Mouse (Mus musculus): Measurements from ENCODE around the gene Uox. TPM values are rescaled to one million over a fixed set of nuclear protein-coding genes. Genes with fewer than 3 reads are reported as not detected.
A peak's percentile ranks its signal among the peaks of the same experiment; 100 is the strongest.

Uox gene
- total and polyA plus RNA-seq, 2 experiments from 2014 or later: 0.16 to 0.20 TPM

- WGBS: 10% methylated on average over 1 of the region's 1 CpGs
- H3K4me3 ChIP-seq (ENCODE audit: low read length): no peak overlapping the region
- peak; percentile 88 for ATAC-seq
- no peak overlapping the region for H3K4me2 ChIP-seq (ENCODE audit: low read depth, low read length)
- H3K27me3 ChIP-seq (ENCODE audit: insufficient read depth, low read length): no peaks in the 10 kb centered on the region
- peak; percentile 69 for DNase-seq (ENCODE audit: low spot score)
- no peak overlapping the region for H3K9ac ChIP-seq (replicated peaks; ENCODE audit: low read length)
- no peak for TF ChIP-seq CTCF (IDR thresholded peaks at IDR 0.05; ENCODE audit: low read depth)
- no peaks in the 10 kb centered on the region for H3K36me3 ChIP-seq (ENCODE audit: insufficient read depth, low read length)
- H3K27ac ChIP-seq: peak overlapping the region; percentile 58; the same call in 1 of the 2 replicates
- H3K9me3 ChIP-seq (ENCODE audit: low read length): no peaks in the 10 kb centered on the region
- H3K4me1 ChIP-seq (ENCODE audit: insufficient read depth, low read length): peaks cover 7% of the 10 kb centered on the region
These were observed 37.1 kb downstream of the Uox start for GRCm38 (mm10) chr3:146607368-146607767.

- no peaks in the 10 kb centered on the region for H3K27me3 ChIP-seq (ENCODE audit: insufficient read depth, low read length)
- DNase-seq (ENCODE audit: low spot score): no peak
- no peak for TF ChIP-seq CTCF (IDR thresholded peaks at IDR 0.05; ENCODE audit: low read depth)
These were observed 40.1 kb downstream of the Uox start for GRCm38 (mm10) chr3:146610322-146610721.

GRCm38 (mm10) chr3:146611261-146611660 lies 41.0 kb downstream of the Uox start:
- no peak overlapping the region for H3K9ac ChIP-seq (replicated peaks; ENCODE audit: low read length)
- peaks cover 7% of the 10 kb centered on the region for H3K4me1 ChIP-seq (ENCODE audit: insufficient read depth, low read length)
- H3K27ac ChIP-seq: no peak overlapping the region
- DNase-seq (ENCODE audit: low spot score) (no peak), ATAC-seq (no peak)
- no peaks in the 10 kb centered on the region for H3K27me3 ChIP-seq (ENCODE audit: insufficient read depth, low read length)
- 67% methylated on average over 4 of the region's 4 CpGs for WGBS
- H3K4me3 ChIP-seq (ENCODE audit: low read length): no peak overlapping the region
- no peak overlapping the region for H3K4me2 ChIP-seq (ENCODE audit: low read depth, low read length)
- H3K9me3 ChIP-seq (ENCODE audit: low read length): no peaks in the 10 kb centered on the region
- no peaks in the 10 kb centered on the region for H3K36me3 ChIP-seq (ENCODE audit: insufficient read depth, low read length)
- no peak for TF ChIP-seq CTCF (IDR thresholded peaks at IDR 0.05; ENCODE audit: low read depth)

More at GRCm38 (mm10) chr3:146610322-146610721, 40.1 kb downstream of the Uox start:
- H3K4me2 ChIP-seq (ENCODE audit: low read depth, low read length): no peak overlapping the region
- H3K9ac ChIP-seq (replicated peaks; ENCODE audit: low read length): no peak overlapping the region
- whole genome bisulfite sequencing: 85% methylated on average over 10 of the region's 10 CpGs
- peaks cover 7% of the 10 kb centered on the region for H3K4me1 ChIP-seq (ENCODE audit: insufficient read depth, low read length)
- no peak overlapping the region for H3K4me3 ChIP-seq (ENCODE audit: low read length)
- no peaks in the 10 kb centered on the region for H3K9me3 ChIP-seq (ENCODE audit: low read length)
- ATAC-seq: no peak
- H3K36me3 ChIP-seq (ENCODE audit: insufficient read depth, low read length): no peaks in the 10 kb centered on the region
- H3K27ac ChIP-seq: no peak overlapping the region

- H3K9ac ChIP-seq (replicated peaks; ENCODE audit: low read length): no peak overlapping the region
- no peaks in the 10 kb centered on the region for H3K36me3 ChIP-seq (ENCODE audit: insufficient read depth, low read length)
- ATAC-seq (no peak), DNase-seq (ENCODE audit: low spot score) (no peak)
- no peak overlapping the region for H3K4me2 ChIP-seq (ENCODE audit: low read depth, low read length)
- peaks cover 7% of the 10 kb centered on the region for H3K4me1 ChIP-seq (ENCODE audit: insufficient read depth, low read length)
- no peak for TF ChIP-seq CTCF (IDR thresholded peaks at IDR 0.05; ENCODE audit: low read depth)
- H3K4me3 ChIP-seq (ENCODE audit: low read length): no peak overlapping the region
- no peaks in the 10 kb centered on the region for H3K9me3 ChIP-seq (ENCODE audit: low read length)
- WGBS: 75% methylated on average over 4 of the region's 4 CpGs
- no peak overlapping the region for H3K27ac ChIP-seq
- no peaks in the 10 kb centered on the region for H3K27me3 ChIP-seq (ENCODE audit: insufficient read depth, low read length)
These were observed 41.6 kb downstream of the Uox start for GRCm38 (mm10) chr3:146611821-146612220.

DNA sequence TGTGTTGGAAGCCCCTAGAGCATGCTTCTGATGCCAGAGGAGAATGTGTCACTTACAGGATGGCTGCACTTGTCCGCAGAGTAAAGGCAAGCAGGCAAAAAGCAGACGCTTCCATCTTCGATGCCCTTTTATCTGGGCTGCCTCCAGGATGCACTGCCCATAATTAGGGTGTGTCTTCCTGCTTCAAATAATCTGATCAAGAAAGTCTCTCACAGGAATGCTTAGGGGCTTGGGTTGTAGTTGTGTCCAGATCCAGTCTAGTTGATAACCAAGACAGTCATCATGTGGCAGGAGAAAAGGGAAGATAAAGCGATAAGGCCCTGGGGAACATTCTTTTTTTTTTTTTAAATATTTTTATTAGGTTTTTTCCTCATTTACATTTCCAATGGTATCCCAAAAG lies 45.3 kb downstream of the Uox start, which contains the start of gene Dnase2b:
Gene Dnase2b (minus strand): TSS at position 101 of the 400 bp plus-strand sequence.
- no peak for ATAC-seq
- no peaks in the 10 kb centered on the region for H3K27me3 ChIP-seq (ENCODE audit: insufficient read depth, low read length)
- DNase-seq (ENCODE audit: low spot score): no peak
- no peak within 1 kb of the TSS for H3K9ac ChIP-seq (replicated peaks; ENCODE audit: low read length)
- H3K4me3 ChIP-seq (ENCODE audit: low read length): no peak within 1 kb of the TSS
- no peaks in the 10 kb centered on the region for H3K36me3 ChIP-seq (ENCODE audit: insufficient read depth, low read length)
- no peak within 1 kb of the TSS for H3K4me2 ChIP-seq (ENCODE audit: low read depth, low read length)
- H3K9me3 ChIP-seq (ENCODE audit: low read length): no peaks in the 10 kb centered on the region
- H3K27ac ChIP-seq: no peak within 1 kb of the TSS
- TF ChIP-seq CTCF (IDR thresholded peaks at IDR 0.05; ENCODE audit: low read depth): no peak
- H3K4me1 ChIP-seq (ENCODE audit: insufficient read depth, low read length): no peaks in the 10 kb centered on the region
- 96% methylated on average over 4 of the region's 4 CpGs for WGBS

GRCm38 (mm10) chr3:146616533-146617283 lies 46.5 kb downstream of the Uox start:
- no peak for TF ChIP-seq CTCF (IDR thresholded peaks at IDR 0.05; ENCODE audit: low read depth)
- Histone ChIP-seq H3K4me1 (ENCODE audit: insufficient read depth, low read length) (0 out of 2 replicates have a peak, but pooled peaks cover 2% of the 10 kb centered on the region), H3K4me2 (ENCODE audit: low read depth, low read length) (no peak overlapping the region), H3K27ac (no peak overlapping the region), H3K9me3 (ENCODE audit: low read length) (no peaks in the 10 kb centered on the region), H3K27me3 (ENCODE audit: insufficient read depth, low read length) (no peaks in the 10 kb centered on the region), H3K36me3 (ENCODE audit: insufficient read depth, low read length) (no peaks in the 10 kb centered on the region), H3K9ac (replicated peaks; ENCODE audit: low read length) (no peak overlapping the region), H3K4me3 (ENCODE audit: low read length) (no peak overlapping the region)
- ATAC-seq (no peak), DNase-seq (ENCODE audit: low spot score) (no peak)
- 78% methylated on average over 5 of the region's 5 CpGs for WGBS

DNA sequence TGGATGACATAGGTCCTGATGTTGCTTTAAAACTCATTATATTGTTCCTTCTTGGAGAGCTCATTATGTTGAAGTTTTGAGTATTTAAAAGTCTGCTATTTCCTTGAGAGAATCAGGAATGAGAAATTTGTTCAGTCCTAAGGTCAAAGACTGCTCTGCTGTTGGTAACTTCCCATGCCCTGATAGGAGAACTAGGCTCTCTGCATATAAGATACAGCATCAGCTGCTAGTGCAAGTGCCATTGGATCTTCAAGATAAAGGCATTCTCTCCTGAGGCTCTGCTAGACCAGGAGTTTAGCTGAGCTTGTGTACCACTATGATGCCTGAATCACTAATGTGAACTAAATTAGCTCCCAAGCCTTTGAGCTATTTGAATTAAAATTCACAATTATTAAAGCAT lies 47.7 kb downstream of the Uox start:
- H3K9ac ChIP-seq (replicated peaks; ENCODE audit: low read length): no peak overlapping the region
- H3K4me1 ChIP-seq (ENCODE audit: insufficient read depth, low read length): 0 out of 2 replicates have a peak, but pooled peaks cover 2% of the 10 kb centered on the region
- no peaks in the 10 kb centered on the region for H3K9me3 ChIP-seq (ENCODE audit: low read length)
- ATAC-seq (no peak), DNase-seq (ENCODE audit: low spot score) (no peak)
- no peak overlapping the region for H3K4me3 ChIP-seq (ENCODE audit: low read length)
- no peak overlapping the region for H3K4me2 ChIP-seq (ENCODE audit: low read depth, low read length)
- TF ChIP-seq CTCF (IDR thresholded peaks at IDR 0.05; ENCODE audit: low read depth): no peak
- no peaks in the 10 kb centered on the region for H3K36me3 ChIP-seq (ENCODE audit: insufficient read depth, low read length)
- H3K27me3 ChIP-seq (ENCODE audit: insufficient read depth, low read length): no peaks in the 10 kb centered on the region
- H3K27ac ChIP-seq: no peak overlapping the region
